Mouse (Mus musculus) neutrophil, adult 5-6 weeks (primary cell): Measurements from ENCODE around the gene D930020B18Rik. TPM values are rescaled to one million over a fixed set of nuclear protein-coding genes. Genes with fewer than 3 reads are reported as not detected.
A peak's percentile ranks its signal among the peaks of the same experiment; 100 is the strongest.

Experiments
- ATAC-seq: fragments of 151-379, 151-347 bp; 2 replicates; pipeline ENCODE4 v1.8.0; 2017; ENCODE audit warnings: mild to moderate bottlenecking, moderate TSS enrichment; ENCODE audit not compliant: insufficient number of reproducible peaks, poor library complexity, low FRiP score, severe bottlenecking; ENCODE audit errors: extremely low read depth
- total RNA-seq: library from RNA; stranded (forward); fragments of 200-1000 nt; gene quantifications from 2 replicates; pipeline ENCODE4 v1.2.3, GENCODE M21; 2017

D930020B18Rik gene
- total RNA-seq, 1 experiment from 2014 or later, result not detected

DNA sequence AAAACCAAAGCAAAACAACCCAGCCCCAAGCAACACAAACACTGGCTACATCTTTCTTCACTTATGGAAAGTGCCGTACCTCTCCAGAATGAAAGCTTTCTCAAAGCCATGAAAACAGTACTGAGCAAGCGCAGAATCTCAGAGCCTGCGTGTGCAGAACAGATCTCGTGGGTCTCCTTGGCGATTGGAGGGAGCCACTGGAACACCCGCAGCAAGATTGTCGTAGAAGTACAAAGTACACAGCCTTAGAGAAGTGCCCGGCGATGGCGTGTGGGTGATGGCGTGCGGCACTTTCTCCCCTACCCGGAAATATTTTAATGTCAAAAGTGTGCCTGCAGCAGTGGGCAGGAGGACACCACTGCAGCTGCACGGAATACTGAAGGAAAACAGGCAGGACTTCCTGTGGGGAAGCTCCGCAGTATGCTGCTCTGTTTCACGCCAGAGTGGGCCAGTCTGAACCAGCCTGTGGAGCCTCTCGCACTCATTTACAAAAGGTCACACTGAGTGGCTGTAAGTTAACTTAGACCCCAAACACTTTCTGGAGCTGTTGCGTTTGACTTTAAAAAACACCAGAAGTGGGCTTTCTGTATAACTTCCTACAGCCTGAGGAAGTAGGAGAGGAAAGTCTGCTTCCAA is 51.7 kb downstream of the D930020B18Rik start:
- ATAC-seq, result no peak

DNA sequence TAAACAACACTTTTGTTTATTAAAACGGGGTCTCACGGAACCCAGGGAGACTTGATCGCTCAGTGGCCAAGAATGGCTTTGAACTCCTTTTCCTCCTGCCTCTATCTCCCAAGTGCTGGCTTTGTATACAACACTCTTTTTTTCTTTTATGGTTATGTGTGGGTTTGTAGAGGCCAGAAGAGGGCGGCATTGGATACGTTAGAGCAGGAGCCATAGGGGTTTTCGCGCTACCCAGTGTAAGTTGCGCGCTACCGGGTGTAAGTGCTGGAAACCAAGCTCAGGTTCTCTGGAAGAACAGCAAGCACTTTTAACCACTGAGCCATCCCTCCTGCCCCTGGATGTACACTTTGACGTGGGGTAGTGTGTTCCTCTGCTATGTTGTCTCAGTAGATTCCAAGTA is 53.2 kb downstream of the D930020B18Rik start:
- no peak for ATAC-seq

DNA sequence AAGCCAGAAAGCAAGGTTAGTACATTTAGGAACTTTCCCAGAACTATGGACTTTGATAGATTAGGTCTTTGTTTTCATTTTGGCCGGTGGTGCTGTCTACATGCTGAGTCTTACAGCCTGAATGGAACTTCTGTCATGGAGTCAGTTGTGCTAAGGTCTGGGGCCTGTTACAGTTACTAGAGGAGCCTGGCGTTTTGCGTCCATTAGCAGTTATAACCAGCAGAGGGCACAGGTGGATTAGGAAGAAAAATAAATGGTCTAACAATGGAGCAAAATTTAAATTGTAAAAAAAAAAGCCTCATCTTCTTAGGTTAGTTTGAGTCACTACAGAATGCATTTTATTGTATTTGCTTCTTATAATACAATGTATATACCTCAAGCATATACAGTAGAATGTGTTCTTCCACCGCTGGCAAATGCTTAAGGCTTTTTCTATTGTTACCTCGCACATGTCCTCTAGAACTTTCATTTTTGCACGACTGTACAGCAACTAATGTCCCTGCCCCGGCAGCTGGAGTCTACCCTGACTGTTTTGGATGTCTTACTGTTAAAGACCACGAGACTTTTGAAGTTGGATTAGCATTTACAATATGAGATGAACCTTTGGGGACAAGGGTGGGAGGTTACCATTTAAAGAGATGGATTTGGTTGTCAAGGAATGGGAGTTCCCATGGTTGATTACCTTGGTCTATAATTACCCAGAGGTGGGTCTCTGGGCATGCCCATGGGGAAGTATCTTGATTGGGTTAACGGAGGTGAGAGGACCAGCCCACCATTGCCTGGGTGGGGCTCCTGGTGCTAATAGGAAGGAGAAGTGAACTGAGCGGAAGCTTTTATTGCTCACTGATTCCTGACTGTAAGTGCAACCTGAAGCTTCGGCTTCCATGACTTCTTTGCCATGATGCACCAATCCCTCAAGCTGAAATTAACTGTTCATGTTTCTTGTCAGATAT is 60.2 kb downstream of the D930020B18Rik start:
- peak; percentile 53 for ATAC-seq

DNA sequence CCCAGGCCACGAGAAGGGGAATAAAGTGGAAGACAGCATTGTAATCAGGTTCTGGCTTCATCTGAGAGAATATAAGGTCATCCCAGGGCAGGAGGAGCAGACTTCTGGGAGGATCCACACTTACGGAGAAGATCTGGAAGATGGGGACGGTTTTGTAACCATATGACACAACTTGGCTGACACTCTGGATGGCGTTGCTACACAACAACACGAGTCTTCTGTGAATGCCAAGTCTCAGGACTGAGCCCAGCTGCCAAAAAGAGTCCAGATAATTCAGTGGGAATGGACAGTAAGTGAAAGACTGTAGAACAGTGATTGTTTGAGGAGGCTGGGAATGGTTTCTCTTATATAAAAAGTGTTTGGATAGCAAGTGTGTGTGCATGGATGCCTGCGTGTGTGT is 62.2 kb downstream of the D930020B18Rik start:
- no peak for ATAC-seq

DNA sequence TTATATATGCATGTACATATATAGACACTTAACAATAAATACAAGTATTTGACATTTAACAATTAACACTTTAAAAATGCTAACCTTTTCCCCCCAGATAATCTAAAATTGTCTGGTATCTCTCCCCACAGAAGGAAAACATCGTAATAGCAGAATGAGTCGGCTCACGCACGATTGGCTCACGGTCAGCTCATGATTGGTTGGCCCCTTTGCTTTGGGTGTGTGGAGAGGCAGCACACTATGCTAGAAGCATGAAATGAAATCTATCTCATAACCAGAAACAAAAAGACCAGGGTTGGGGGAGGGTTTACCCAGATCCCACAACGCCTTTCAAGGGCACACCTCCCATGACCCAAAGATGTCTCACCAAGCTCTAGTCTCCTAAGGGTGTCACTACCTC is 63.5 kb downstream of the D930020B18Rik start:
- ATAC-seq, result no peak

DNA sequence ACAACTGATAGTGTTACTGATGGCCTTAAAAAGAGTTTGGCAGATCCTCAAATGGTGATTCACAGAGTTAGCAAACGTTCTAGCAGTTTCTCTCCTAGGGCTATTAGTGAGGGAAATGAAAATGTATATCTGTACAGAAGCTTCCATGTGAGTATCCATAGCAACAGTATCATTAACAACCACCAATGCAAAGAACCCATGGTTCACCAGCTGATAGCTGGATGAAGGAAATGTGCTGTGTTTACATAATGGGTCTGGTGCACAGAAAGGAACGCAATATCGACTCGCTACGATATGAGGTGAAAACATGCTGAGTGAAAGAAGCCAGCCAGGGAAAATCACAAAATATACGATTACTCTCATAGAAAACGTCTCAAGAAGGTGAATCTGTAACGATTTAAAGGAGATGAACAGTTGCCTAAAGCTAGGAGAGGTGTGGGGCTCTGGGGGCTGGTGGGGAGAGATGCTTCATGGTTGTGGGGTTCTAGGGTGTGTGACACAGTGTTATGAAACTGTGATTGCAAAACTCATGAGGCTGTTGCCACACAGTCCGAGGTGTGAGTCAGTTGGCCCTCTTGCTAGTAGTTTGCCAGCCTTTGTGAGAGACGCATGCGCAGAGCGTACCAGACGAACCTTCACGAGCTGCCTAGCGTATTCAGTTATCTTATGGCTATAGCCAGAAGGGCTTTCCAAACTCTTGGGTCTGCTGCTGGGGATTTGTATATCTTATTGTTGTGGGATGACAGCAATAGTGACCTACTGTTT is 64.2 kb downstream of the D930020B18Rik start:
- peak; percentile 92 for ATAC-seq

DNA sequence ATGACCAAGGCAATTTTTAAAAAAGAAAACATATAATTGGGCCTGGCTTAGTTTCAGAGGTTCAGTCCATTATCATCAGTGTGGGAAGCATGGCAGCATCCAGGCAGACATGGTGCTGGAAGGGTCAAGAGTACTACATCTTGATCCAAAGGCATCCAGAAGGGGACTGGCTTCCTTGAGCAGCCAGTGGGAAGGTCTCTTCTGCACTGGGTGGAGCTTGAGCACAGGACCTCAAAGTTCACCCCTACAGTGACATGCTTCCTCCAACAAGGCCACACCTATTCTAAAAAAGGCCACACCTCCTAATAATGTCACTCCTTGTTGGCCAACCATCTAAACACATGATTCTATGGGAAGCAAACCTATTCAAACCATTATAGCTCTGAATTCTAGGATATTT is 75.5 kb downstream of the D930020B18Rik start:
- no peak for ATAC-seq

DNA sequence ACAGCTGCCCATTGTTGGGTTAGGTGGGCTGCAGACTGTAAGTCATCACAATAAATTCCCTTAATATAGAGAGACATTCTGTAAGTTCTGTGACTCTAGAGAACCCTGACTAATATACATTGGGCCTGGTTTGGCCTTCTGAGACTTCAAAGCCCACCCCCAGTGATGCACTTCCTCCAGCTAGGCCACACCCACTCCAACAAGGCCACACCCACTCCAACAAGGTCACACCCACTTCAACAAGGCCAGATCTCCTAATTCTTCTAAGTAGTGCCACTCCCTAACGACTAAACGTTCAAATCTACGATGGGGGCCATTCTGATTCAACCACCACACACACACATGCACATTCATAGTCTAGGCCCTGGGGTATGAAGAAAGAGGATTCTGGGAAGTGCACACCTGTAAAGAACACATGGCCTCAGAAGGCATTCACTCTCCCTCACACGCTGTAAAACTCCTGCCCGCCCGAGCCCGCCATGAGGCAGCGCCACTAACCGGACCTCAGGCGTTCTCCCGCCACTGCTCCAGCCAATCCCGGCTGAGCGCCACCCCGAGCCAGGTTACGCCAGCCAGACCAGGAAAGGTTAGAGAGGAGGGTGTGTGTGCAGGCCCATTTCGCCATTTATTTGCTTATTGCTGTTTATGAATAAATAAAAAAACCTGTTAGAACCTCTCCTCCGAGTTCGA is 77.7 kb downstream of the D930020B18Rik start:
- ATAC-seq, result no peak

DNA sequence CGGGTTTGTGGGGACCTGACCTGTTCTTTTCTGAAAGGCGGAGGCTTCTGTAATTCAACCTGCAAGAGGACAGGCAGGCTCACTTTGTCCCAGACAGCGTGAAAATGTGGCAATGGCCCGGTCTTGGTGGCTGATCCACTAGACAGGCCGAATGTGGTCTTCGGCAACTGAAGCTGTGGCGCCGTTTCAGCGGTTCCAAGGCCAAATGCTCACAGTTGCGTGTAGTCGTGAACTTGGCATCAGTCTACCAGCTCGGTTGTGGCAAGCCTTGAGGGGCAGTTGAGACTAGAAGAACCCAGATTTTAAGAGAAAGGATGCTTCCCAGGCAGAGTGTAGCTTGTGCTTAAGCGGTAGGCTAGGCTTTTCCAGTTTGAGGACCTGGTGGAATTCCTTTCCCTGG is 79.3 kb downstream of the D930020B18Rik start:
- ATAC-seq, result no peak

DNA sequence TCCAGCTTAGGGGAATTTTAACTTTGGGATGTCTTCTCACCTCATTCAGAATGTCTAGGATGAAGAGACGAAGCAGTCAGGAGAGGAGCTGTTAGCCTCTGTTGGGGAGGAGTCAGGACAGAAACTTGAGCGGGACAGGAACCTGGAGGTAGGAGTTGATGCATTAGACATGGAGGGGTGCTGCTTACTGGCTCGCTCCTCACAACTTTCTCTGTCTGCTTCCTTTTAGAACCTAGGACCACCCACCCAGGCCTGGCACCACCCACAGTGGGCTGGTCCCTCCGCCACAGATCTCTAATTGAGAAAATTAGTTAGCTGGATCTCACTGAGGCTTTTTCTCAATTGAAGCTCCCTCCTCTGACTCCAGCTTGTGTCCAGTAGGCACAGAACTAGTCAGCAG is 85.1 kb downstream of the D930020B18Rik start:
- ATAC-seq, result no peak

DNA sequence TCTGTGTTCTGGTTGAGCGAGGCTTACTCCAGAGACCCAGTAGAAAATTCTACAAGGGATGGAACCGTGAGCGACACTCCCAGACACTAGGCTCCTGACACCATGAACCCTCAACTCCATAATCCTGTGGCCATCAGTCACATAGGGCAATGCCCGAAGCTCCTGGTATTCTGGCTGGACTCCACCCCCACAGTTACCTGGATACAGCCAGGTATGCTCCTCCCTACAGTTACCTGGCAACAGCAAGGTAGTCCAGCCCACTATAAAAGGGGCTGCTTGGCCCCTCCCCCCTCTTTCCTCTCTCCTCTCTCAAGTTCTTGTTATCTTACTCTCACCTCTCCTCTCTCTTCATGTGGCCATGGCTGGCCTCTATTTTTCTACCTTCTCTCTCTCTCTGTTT is 85.8 kb downstream of the D930020B18Rik start:
- ATAC-seq, result no peak

DNA sequence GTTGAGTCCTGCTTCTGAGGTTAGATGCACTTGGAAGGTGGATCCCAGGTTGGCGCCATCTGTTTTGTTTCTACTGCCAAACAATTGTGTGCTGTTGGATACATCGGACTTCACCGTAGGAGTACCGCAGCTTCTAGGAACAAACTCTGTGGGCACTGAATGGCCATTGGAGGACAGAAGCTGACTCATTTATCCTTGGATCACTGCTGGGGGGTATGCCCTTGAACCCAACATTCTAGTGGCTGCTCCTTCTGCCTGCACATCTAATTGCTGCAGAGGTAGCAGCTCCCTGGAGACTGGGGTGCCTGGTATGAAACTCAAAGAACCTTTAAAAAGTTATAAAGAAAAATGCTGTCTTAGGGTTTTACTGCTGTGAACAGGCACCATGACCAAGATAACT is 86.8 kb downstream of the D930020B18Rik start:
- no peak for ATAC-seq

DNA sequence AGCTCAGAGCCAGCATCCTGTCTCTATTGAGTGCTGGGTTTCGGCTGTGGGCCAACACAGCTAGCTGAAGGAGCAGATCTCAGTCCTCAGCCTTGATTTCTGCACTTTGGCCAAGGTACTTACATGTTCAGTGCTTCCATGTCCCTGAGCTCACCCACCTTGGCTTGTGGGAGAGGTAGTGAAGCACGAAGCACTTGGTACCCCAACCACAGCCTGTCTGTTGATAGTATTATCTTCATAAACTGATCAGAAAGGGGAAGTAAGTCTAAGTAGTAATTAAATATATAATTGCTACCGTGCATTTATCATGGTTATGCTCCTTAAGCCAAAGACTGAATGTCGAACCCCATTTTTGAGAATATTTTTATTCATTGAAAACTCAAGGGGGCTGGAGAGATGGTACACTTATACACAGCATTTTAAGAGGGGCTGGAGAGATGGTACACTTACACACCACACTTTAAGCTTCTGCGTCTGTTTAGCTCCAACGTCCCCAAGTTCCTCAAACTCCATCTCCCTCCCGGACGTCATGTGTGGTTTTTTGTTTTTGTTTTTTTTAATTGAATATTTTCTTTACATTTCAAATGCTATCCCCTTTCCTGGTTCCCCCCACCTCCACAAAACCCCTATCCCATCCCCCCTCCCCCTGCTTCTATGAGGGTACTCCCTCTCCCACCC is 89.8 kb downstream of the D930020B18Rik start:
- ATAC-seq, result no peak

DNA sequence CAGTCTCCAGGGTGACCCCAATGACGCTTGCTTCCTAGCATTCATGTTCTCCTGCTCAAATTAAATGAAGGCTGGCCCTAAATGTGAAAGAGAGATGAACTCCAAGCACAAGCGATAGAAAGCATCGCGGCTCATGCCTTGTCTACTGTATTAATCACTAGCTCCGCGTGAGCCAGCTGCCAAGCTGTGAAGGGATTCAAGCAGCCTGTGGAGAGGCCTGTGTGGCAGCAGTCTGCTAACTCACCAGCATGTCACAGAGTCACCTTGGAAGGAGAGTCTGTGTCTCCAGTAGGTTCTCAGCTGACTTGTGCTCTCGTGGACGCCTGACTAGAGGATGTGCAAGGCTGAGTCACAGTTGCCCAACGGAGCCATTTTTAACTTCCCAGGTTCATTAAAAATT is 91.2 kb downstream of the D930020B18Rik start:
- no peak for ATAC-seq

DNA sequence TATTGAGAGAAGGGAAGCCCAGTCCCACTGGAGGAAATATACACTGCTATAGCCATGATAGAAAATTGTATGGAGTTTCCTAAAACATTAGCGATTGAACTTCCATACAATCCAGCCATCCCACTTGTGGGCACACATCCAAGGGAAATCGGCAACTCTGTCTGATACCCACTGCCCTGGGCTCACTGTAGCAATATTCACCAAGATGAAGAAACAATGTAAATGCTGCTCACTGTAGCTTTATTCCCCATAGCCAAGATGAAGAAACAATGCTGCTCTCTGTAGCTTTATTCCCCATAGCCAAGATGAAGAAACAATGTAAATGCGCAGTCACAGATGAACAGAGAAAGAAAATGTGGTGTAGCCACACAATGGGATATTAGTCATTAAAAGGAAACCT is 95.9 kb downstream of the D930020B18Rik start:
- ATAC-seq, result no peak

DNA sequence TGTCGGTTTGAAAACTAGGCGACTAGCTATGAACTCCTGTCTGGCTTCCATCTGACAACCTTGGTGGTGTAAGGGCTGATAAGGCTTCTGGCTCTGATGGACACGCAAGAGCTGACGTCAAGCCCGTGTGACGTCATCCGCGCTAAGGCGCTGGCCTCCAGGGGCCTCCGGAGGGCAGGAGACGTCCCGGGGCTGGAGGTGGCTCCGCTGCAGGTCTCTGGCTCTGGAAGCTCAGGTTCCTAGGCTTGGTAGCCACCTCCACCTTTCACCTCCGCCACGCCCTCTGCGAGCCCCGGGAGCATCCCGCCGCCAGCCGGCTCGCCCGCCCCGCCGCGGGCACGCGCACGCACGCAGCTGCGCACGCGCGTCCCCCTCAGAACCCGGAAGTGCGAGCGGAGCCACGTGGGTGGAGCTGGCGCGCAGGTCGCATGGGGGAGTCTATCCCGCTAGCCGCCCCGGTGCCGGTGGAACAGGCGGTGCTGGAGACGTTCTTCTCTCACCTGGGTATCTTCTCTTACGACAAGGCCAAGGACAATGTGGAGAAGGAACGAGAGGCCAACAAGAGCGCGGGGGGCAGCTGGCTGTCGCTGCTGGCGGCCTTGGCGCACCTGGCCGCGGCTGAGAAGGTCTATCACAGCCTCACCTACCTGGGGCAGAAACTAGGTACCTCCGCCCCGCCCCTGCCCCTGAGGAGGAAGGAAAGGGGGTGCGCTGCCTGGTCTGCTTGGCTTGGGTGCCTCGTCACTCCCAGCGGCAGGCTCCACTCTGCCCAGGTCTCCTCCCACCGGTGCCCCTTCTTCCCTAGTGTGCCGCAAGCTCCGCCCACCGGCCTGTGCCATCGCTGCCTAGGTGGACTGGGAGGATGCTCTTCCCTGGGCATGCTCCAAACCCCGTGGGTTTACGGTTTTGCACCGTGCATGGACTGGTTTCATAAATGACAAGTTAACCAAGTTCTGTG is 98.4 kb downstream of the D930020B18Rik start, which contains the start of gene BC048403:
Gene BC048403 (plus strand): TSS at position 390 of the 958 bp plus-strand sequence.
- ATAC-seq, result peak; percentile 83

DNA sequence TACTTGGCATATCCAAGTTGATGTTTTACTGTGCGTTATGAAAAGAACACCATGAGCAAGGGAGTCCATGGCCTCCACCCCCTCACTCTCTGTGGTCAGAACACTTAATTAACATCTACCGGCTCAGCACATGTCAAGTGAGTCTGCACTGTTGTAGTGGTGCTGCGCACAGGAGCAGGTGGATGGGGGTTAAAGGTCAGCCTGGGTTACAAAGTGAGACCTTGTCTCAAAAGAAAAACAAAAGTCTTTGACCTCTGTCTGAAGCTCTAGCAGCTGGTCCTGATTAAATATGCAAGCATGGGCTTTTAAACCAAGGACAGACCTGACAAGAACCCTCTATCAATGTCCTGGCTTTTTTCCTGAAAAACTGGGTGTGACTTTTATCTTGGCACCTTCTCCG is 100.9 kb downstream of the D930020B18Rik start:
- no peak for ATAC-seq
